Mouse (Mus musculus): ENCODE results near the gene Tcf7. TPM values are rescaled to one million over a fixed set of nuclear protein-coding genes. Genes with fewer than 3 reads are reported as not detected.

Gene Tcf7
- total and polyA plus RNA-seq, 2 experiments from 2014 or later = 2.0 to 3.1 TPM

DNA sequence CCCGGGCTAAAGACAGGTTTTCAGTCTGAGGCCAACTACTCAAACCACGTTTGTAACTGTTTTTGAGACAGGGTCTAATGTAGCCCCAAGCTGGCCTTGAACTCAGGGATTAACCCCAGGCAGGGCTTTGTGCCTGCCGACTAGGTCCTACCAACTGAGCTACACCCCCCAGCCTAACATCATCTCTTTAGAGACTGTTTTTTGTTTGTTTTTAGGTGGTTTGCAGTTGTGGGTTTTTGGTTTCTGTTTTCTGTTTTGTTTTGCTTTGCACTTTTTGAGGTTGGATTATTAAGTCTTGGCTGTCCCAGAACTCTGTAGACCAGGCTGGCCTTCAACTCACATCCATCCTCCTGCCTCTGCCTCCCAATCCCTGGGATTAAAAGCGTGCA, 8.9 kb downstream of the Tcf7 start:
- H3K4me1 ChIP-seq (ENCODE audit: insufficient read depth, low read length) = no peaks in the 10 kb centered on the region; the same call in 1 of the 2 replicates
- no peaks in the 10 kb centered on the region for H3K9me3 ChIP-seq (ENCODE audit: low read length)
- no peaks in the 10 kb centered on the region for H3K36me3 ChIP-seq (ENCODE audit: insufficient read depth, low read length)
- H3K27ac ChIP-seq (ENCODE audit: low read depth, low read length) = no peak overlapping the region
- TF ChIP-seq CTCF (IDR thresholded peaks at IDR 0.05) = no peak
- no peak overlapping the region for H3K4me3 ChIP-seq (ENCODE audit: low read depth, low read length)
- no peak for DNase-seq (ENCODE audit: low spot score)
- H3K9ac ChIP-seq (replicated peaks; ENCODE audit: low read length, poor library complexity, severe bottlenecking) = no peak overlapping the region
- 84% methylated on average over 4 of the region's 4 CpGs for WGBS
- no peak overlapping the region for H3K4me2 ChIP-seq (ENCODE audit: low read depth, low read length, poor library complexity, severe bottlenecking)
- no peaks in the 10 kb centered on the region for H3K27me3 ChIP-seq (ENCODE audit: insufficient read depth, low read length)
- no peak for ATAC-seq (ENCODE audit: low FRiP score)

DNA sequence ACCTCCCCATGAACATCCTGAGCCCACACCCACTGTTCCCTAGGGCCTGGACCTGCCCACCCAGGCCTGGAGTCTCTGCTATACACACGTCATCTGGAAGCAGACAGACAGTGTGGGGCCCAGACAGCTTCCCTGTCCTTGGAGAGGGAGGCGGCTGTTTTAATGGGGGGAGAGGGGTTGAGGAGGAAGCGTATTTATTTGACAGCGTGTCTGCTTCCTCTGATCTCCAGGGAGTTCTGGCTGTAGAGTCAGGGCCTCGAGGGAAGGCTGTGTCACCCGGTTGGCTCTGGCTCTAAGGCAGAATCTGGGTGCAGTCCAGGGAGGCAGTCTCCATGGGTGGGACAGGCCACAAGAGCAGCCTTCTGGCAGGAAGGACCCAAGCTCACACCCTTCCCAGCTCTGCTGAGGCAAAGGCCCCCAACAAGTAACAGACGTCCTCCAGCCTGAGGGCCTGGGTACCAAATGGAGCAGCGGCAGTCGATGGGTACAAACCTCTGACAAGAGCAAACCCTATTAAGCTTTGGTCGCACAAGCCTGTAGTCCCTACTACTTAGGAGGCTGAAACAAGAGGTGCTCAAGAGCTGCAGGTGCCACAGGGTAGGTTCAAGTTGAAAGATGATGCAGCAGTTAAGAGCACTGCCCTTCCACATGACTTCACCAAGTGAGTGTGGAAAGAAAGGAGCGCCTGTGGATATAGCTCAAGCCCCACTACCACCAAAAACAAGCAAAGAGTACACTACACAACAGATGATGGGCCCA, 9.5 kb downstream of the Tcf7 start:
- H3K36me3 ChIP-seq (ENCODE audit: insufficient read depth, low read length) = no peaks in the 10 kb centered on the region
- H3K9me3 ChIP-seq (ENCODE audit: low read length) = no peaks in the 10 kb centered on the region
- ATAC-seq (ENCODE audit: low FRiP score) (no peak), DNase-seq (ENCODE audit: low spot score) (no peak)
- no peak for TF ChIP-seq CTCF (IDR thresholded peaks at IDR 0.05)
- no peaks in the 10 kb centered on the region for H3K27me3 ChIP-seq (ENCODE audit: insufficient read depth, low read length)
- H3K27ac ChIP-seq (ENCODE audit: low read depth, low read length) = no peak overlapping the region
- no peak overlapping the region for H3K9ac ChIP-seq (replicated peaks; ENCODE audit: low read length, poor library complexity, severe bottlenecking)
- no peak overlapping the region for H3K4me3 ChIP-seq (ENCODE audit: low read depth, low read length)
- 84% methylated on average over 11 of the region's 11 CpGs for WGBS
- no peak overlapping the region for H3K4me2 ChIP-seq (ENCODE audit: low read depth, low read length, poor library complexity, severe bottlenecking)
- no peaks in the 10 kb centered on the region; the same call in none of the 2 replicates for H3K4me1 ChIP-seq (ENCODE audit: insufficient read depth, low read length)

DNA sequence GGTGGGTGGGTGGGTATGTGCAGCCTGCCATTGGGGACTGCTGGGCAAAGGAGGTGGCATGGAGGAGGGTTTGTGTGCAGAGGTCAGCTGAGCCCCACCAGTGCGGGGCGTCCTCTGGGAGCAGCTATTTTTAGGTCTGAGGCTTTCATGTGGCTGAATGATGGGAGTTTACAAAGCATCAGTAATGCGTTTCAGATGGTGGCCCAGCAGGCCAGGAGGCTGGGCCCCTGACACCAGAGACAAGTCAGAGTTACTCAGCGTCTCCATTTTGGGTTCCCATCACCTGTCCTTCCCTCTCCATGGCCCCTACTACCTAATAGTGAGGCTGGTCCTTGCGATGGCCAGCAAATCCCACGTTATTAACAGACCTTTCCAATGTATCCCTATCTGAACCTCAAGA, 10.2 kb downstream of the Tcf7 start:
- 72% methylated on average over 6 of the region's 6 CpGs for WGBS
- Histone ChIP-seq H3K4me1 (ENCODE audit: insufficient read depth, low read length) (no peaks in the 10 kb centered on the region; the same call in none of the 2 replicates), H3K27ac (ENCODE audit: low read depth, low read length) (no peak overlapping the region), H3K9ac (replicated peaks; ENCODE audit: low read length, poor library complexity, severe bottlenecking) (no peak overlapping the region), H3K9me3 (ENCODE audit: low read length) (no peaks in the 10 kb centered on the region), H3K4me3 (ENCODE audit: low read depth, low read length) (no peak overlapping the region), H3K4me2 (ENCODE audit: low read depth, low read length, poor library complexity, severe bottlenecking) (no peak overlapping the region), H3K36me3 (ENCODE audit: insufficient read depth, low read length) (no peaks in the 10 kb centered on the region), H3K27me3 (ENCODE audit: insufficient read depth, low read length) (no peaks in the 10 kb centered on the region)
- no peak for ATAC-seq (ENCODE audit: low FRiP score)
- no peak for TF ChIP-seq CTCF (IDR thresholded peaks at IDR 0.05)
- no peak for DNase-seq (ENCODE audit: low spot score)

DNA sequence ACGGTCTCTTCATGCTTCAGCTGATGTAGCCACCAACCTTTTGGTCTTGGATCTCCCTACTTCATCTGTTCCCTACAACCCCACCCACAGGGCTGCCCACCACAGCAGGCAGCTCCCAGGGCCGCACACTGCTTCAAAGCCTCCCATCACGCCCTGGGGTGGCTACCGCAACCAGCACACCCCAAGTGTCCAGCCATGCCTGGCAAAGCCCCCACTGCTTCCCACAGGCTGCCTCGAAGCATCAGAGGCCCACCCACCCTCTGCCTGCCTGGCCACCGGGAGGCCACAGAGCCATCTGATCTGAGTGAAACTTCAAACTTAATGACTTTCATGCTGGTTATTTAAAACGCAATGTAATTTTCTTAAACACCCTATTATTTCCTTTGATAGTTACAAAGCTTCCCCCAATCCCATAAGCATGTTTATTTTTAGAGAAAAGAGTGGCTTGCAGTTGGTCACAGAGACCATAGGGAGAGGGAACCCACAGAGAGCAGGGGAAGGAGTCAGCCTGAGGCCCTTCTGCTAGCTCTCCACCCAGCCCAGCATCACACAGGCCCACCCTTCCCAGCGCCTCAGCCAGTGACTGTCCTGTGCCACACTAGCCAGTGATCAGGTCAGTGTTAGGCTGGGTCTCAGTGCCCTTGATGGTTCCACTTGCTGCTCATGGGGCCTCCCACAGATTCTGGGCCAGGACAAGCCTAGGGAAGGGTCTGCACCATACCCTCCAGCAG, 10.9 kb downstream of the Tcf7 start:
- no peak overlapping the region for H3K27ac ChIP-seq (ENCODE audit: low read depth, low read length)
- 71% methylated on average over 8 of the region's 8 CpGs for WGBS
- H3K9ac ChIP-seq (replicated peaks; ENCODE audit: low read length, poor library complexity, severe bottlenecking) = no peak overlapping the region
- ATAC-seq (ENCODE audit: low FRiP score) = no peak
- H3K36me3 ChIP-seq (ENCODE audit: insufficient read depth, low read length) = no peaks in the 10 kb centered on the region
- no peak for DNase-seq (ENCODE audit: low spot score)
- H3K4me1 ChIP-seq (ENCODE audit: insufficient read depth, low read length) = no peaks in the 10 kb centered on the region; the same call in none of the 2 replicates
- H3K4me3 ChIP-seq (ENCODE audit: low read depth, low read length) = no peak overlapping the region
- no peak overlapping the region for H3K4me2 ChIP-seq (ENCODE audit: low read depth, low read length, poor library complexity, severe bottlenecking)
- H3K9me3 ChIP-seq (ENCODE audit: low read length) = no peaks in the 10 kb centered on the region
- no peak for TF ChIP-seq CTCF (IDR thresholded peaks at IDR 0.05)
- no peaks in the 10 kb centered on the region for H3K27me3 ChIP-seq (ENCODE audit: insufficient read depth, low read length)

DNA sequence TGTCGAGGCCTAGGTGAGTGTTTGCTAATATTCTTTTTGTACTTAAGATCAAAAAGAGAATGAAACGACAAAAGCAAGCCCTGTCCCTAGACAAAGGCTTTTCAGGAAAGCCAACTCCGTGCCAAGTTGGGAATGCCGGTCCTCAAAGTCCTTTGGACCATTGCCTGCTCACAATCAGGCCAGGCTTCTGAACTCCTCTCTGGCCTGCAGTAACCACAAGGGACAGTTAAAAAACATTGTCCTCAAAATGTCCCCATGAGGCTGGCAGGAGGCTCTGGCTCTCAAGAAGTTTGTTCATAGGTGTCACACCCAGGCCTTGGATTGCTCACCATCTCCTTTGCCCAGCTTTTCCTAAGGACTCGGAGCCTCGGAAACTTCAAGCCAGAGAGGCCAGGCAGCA, 13.0 kb downstream of the Tcf7 start:
- no peaks in the 10 kb centered on the region; the same call in none of the 2 replicates for H3K4me1 ChIP-seq (ENCODE audit: insufficient read depth, low read length)
- H3K4me2 ChIP-seq (ENCODE audit: low read depth, low read length, poor library complexity, severe bottlenecking) = no peak overlapping the region
- no peaks in the 10 kb centered on the region for H3K27me3 ChIP-seq (ENCODE audit: insufficient read depth, low read length)
- no peaks in the 10 kb centered on the region for H3K9me3 ChIP-seq (ENCODE audit: low read length)
- no peak for TF ChIP-seq CTCF (IDR thresholded peaks at IDR 0.05)
- H3K27ac ChIP-seq (ENCODE audit: low read depth, low read length) = no peak overlapping the region
- no peak overlapping the region for H3K9ac ChIP-seq (replicated peaks; ENCODE audit: low read length, poor library complexity, severe bottlenecking)
- H3K36me3 ChIP-seq (ENCODE audit: insufficient read depth, low read length) = no peaks in the 10 kb centered on the region
- 82% methylated on average over 6 of the region's 6 CpGs for WGBS
- no peak overlapping the region for H3K4me3 ChIP-seq (ENCODE audit: low read depth, low read length)
- ATAC-seq (ENCODE audit: low FRiP score) = no peak
- DNase-seq (ENCODE audit: low spot score) = no peak

All from midbrain, postnatal 0 days (tissue).